Mouse (Mus musculus) C2C12 (cell line): ENCODE data around the gene Idi2. TPM values are rescaled to one million over a fixed set of nuclear protein-coding genes. Genes with fewer than 3 reads are reported as not detected.
"Not testable (repeated sequence)": the region's sequence is repeated elsewhere in the genome, so short reads cannot be mapped to it uniquely, and the experiment has no call there.

Source experiments
- H3K27me3 ChIP-seq: one replicate; pipeline ENCODE4 v1.6.1; 2011; ENCODE audit not compliant: control insufficient read depth, insufficient read depth, insufficient read length
- H3K36me3 ChIP-seq: one replicate; pipeline ENCODE4 v1.6.1; 2011; ENCODE audit not compliant: control insufficient read depth, insufficient read depth
- H3K4me3 ChIP-seq: one replicate; pipeline ENCODE4 v1.5.1; 2011; ENCODE audit warnings: mild to moderate bottlenecking, control low read depth; ENCODE audit not compliant: poor library complexity, insufficient read depth, severe bottlenecking
- H3K79me2 ChIP-seq: one replicate; pipeline ENCODE4 v1.6.1; 2011; ENCODE audit not compliant: control insufficient read depth, insufficient read depth
- H3K79me3 ChIP-seq: one replicate; pipeline ENCODE4 v1.6.1; 2011; ENCODE audit warnings: low read depth, control low read depth
- H3ac ChIP-seq: one replicate; pipeline ENCODE3; 2011; ENCODE audit warnings: low read depth; ENCODE audit not compliant: control insufficient read depth, insufficient read length
- CEBPB ChIP-seq: IDR thresholded peaks from one replicate; pipeline ENCODE4 v1.6.1; 2011; ENCODE audit warnings: low read depth, mild to moderate bottlenecking, control low read depth, moderate library complexity
- CTCF ChIP-seq: IDR thresholded peaks from one replicate; pipeline ENCODE4 v1.5.1; 2011; ENCODE audit not compliant: control insufficient read depth, insufficient read depth, insufficient read length
- FOSL1 ChIP-seq: IDR thresholded peaks from one replicate; pipeline ENCODE4 v1.8.0; 2011; ENCODE audit warnings: mild to moderate bottlenecking, low read length; ENCODE audit not compliant: poor library complexity, insufficient read depth, severe bottlenecking
- MAX ChIP-seq: IDR thresholded peaks from one replicate; pipeline ENCODE4 v1.6.1; 2011; ENCODE audit warnings: mild to moderate bottlenecking, control low read depth
- MYOD1 ChIP-seq: IDR thresholded peaks from one replicate; pipeline ENCODE4 v1.6.1; 2011; ENCODE audit warnings: low read depth; ENCODE audit not compliant: control insufficient read depth, insufficient read length
- MYOG ChIP-seq: IDR thresholded peaks from one replicate; pipeline ENCODE4 v1.6.1; 2011; ENCODE audit not compliant: control insufficient read depth, insufficient read length; ENCODE audit errors: extremely low read depth
- USF1 ChIP-seq: IDR thresholded peaks from one replicate; pipeline ENCODE4 v1.6.1; 2011; ENCODE audit warnings: low read depth, mild to moderate bottlenecking, control low read depth, moderate library complexity
- polyA plus RNA-seq: library from polyadenylated mRNA; unstranded; fragments of >200 nt; fragmentation: generic; extraction: Trizol; gene quantifications from one replicate; pipeline ENCODE4 v1.2.1, GENCODE M21; 2012; ENCODE audit warnings: missing spikeins

The Idi2 gene
- polyA plus RNA-seq, 1 experiment, result not detected

DNA sequence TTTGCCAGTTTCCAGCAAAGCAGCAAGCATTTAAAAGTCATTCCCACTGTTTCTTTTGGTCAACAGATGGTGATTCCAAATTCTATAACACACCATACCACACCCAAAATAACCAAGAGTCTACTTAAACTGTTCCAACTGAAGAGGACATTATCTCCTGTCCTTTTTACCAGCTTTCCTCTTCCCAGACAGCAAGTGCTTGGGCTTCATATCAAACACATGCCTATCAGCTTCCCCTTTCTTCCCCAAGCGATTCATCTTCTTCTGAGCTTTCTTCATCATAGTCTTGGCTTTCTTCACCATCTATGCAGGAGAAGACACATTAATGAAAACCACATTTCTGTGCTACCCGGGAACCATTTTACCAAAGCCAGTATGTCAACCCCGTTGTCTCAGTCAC, 20.3 kb downstream of the Idi2 start:
- no peak overlapping the region for H3ac ChIP-seq
- peaks cover 7% of the 10 kb centered on the region for H3K79me2 ChIP-seq
- peaks cover 98% of the 10 kb centered on the region for H3K36me3 ChIP-seq
- no peak overlapping the region for H3K4me3 ChIP-seq
- H3K27me3 ChIP-seq, result no peaks in the 10 kb centered on the region
- H3K79me3 ChIP-seq, result no peaks in the 10 kb centered on the region
- no peak for TF ChIP-seq MYOG

DNA sequence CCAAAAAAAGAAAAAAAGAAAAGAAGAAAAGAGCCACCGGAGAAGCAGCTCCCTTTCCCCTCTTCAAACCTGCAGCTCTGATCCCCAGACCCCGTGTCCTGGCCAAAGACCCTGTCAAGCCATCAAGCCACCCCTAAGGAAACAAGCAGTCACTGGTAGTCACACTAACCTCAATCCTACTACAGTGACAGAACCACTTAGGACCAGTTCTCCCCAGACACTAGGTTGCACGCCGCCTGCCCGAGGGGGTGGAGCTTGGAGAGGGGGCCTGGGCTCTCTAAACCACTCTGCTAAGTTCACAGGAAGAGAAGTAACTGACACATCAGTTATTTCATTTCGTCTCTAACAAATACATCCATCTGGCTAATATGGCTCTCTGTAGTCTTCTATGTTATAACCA, 39.6 kb downstream of the Idi2 start:
- no peak for TF ChIP-seq MYOD1
- no peak for TF ChIP-seq MYOG
- TF ChIP-seq CTCF, result no peak
- TF ChIP-seq CEBPB, result no peak
- no peak for TF ChIP-seq FOSL1
- no peak for TF ChIP-seq MAX
- no peak for TF ChIP-seq USF1
- H3K79me3 ChIP-seq, result peaks cover 76% of the 10 kb centered on the region
- no peak overlapping the region for H3K4me3 ChIP-seq
- no peak overlapping the region for H3ac ChIP-seq
- H3K79me2 ChIP-seq, result peaks cover 86% of the 10 kb centered on the region
- H3K36me3 ChIP-seq, result peaks cover 50% of the 10 kb centered on the region
- H3K27me3 ChIP-seq, result no peaks in the 10 kb centered on the region

DNA sequence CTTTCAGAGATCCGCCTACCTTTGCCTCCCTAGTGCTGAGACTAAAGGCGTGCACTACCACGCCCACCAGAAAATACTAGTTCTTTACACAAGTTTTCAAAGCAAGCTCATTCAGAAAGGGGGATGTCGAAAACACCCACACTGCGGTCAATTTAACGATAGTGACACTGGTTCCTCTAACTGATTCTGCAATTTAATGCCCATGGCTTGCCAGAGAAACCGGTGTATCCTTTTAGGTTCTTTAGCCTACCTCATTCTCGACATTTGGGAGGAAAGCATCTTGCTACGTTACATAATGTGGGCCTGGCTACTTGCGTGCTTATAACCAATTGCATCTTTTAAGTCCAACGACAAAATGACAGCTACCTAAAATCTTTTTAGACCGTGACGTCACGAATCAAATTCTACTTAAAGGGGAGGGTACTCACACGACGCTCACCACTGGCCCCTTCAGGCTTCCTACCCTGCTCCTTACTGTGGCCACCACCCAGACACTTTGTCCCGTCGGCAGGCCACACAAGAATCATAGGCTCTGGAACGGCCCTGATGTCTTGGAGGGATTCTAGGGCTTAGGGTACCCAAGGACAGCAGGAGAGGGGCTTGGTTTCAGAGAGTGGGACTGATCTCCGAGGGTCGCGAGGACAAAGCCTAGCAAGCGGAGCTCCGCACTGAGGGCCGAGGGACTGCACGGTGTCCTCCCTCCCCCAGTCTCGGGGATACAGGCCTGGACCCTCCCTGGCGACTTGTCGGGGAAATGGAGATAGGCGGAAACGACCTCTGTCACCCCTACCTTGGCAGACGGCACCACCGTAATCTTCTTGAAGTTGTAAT, 42.7 kb downstream of the Idi2 start:
- H3K27me3 ChIP-seq, result no peaks in the 10 kb centered on the region
- peak overlapping the region; percentile 86 for H3ac ChIP-seq
- peaks cover 53% of the 10 kb centered on the region for H3K79me3 ChIP-seq
- no peak for TF ChIP-seq CEBPB
- TF ChIP-seq CTCF, result no peak
- no peak for TF ChIP-seq MAX
- no peak for TF ChIP-seq FOSL1
- no peak for TF ChIP-seq MYOG
- no peak for TF ChIP-seq MYOD1
- TF ChIP-seq USF1, result no peak
- peaks cover 56% of the 10 kb centered on the region for H3K79me2 ChIP-seq
- peaks cover 20% of the 10 kb centered on the region for H3K36me3 ChIP-seq
- peak overlapping the region; percentile 100 for H3K4me3 ChIP-seq

DNA sequence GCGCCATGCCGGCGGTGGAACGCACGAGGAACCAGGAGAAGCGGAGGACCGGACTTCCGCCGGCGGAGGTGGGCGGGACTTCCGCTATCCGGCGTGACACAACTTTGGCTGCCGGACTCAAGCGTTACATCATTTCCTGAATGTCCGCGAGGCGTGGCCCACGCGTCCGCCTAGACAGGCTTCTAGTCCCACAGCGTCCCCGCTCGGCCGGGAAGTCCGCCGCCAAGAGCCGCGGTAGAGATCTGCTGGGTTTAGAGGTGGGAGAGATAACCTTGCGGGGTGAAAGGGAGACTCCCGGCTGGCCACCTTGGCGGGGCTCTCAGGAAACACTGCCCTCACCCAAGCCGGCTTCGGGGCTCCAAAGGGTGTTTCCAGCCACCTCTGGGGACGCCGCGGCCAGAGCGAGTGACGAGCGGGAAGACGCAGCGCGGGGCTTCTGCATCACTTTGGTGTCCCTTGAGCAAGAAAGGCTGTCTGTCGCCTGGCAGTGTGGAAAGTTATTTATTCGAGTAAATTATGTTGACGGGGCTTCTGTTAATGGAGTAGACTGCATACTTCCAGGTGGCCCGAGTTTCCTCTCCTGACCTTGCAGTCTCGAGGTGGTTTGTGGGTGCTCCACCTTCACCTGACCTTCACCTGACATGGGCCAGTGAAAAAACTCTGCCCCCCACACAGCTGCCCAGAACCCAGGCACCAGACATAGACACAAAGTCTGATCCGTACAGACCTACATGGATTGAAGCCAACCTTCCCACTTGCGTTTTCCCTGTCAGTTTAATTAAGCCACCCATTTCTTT, 43.5 kb downstream of the Idi2 start, which contains the start of gene Gtpbp4:
Gene Gtpbp4 (minus strand): TSS at position 94 of the 797 bp plus-strand sequence.
- Histone ChIP-seq H3K27me3 (no peaks in the 10 kb centered on the region), H3K36me3 (peaks cover 12% of the 10 kb centered on the region), H3K79me2 (peaks cover 47% of the 10 kb centered on the region), H3ac (peak within 1 kb of the TSS; percentile 86), H3K79me3 (peaks cover 45% of the 10 kb centered on the region), H3K4me3 (peak within 1 kb of the TSS; percentile 100)
- TF ChIP-seq MYOG (no peak), MYOD1 (no peak), CEBPB (peak; percentile 34), CTCF (peak; percentile 89), USF1 (no peak), MAX (peak; percentile 96), FOSL1 (no peak)

DNA sequence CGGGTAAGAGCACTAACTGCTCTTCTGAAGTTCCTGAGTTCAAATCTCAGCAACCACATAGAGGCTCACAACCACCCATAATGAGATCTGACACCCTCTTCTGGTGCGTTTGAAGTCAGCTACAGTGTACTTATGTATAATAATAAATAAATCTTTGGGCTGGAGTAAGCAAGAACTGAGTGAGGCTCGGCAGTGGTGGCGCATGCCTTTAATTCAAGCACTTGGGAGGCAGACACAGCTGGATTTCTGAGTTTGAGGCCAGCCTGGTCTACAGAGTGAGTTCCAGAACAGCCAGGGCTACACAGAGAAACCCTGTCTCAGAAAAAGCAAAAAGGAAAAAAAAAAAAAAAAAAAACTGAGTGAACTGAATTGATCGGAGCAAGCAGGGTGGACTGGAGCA, 44.6 kb downstream of the Idi2 start:
- not testable (repeated sequence) for H3K4me3 ChIP-seq, H3K27me3 ChIP-seq, H3K36me3 ChIP-seq, H3ac ChIP-seq
- Histone ChIP-seq H3K79me3 (peaks cover 35% of the 10 kb centered on the region), H3K79me2 (peaks cover 37% of the 10 kb centered on the region)

DNA sequence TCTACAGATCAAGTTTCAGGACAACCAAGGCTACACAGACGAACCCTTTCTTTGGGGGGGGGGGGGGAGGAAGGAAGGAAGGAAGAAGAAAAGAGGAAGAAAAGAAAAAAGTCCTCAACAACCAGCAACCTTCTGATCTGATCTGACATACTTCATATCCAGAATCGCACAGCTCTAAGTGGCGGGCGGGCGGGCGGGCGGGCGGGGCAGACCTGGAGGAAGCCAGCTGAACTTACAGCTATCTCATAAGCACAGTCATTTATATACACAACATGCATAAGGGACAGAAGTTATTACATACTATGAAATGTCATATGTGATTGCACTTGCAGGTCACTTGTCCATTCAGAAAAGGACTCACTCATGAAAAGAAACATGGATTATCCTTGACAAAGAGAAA, 46.8 kb downstream of the Idi2 start:
- Histone ChIP-seq H3K79me2 (peaks cover 15% of the 10 kb centered on the region), H3K27me3 (no peaks in the 10 kb centered on the region), H3K79me3 (peaks cover 14% of the 10 kb centered on the region), H3K36me3 (no peaks in the 10 kb centered on the region), H3ac (no peak overlapping the region), H3K4me3 (no peak overlapping the region)
- no peak for TF ChIP-seq FOSL1
- TF ChIP-seq CTCF, result no peak
- TF ChIP-seq MAX, result no peak
- TF ChIP-seq USF1, result no peak
- TF ChIP-seq CEBPB, result no peak
- no peak for TF ChIP-seq MYOD1
- TF ChIP-seq MYOG, result no peak
